Mouse (Mus musculus) MN1 (cell line): ENCODE data around the gene Whrn.

Experiments used
- DNase-seq: peaks from one replicate; pipeline ENCODE4 v3.0.0-alpha.2; 2016; ENCODE audit warnings: low spot score

The Whrn gene

GRCm38 (mm10) chr4:63382676-63383369, 113.0 kb downstream of the Whrn start:
- no peak for DNase-seq

- DNase-seq: no peak
Measured at GRCm38 (mm10) chr4:63377483-63377882, 118.3 kb downstream of the Whrn start.

GRCm38 (mm10) chr4:63375367-63375766, 120.4 kb downstream of the Whrn start:
- no peak for DNase-seq

- no peak for DNase-seq
Measured at GRCm38 (mm10) chr4:63374331-63374730, 121.5 kb downstream of the Whrn start.

- DNase-seq: no peak
Measured at GRCm38 (mm10) chr4:63373404-63373803, 122.4 kb downstream of the Whrn start.

GRCm38 (mm10) chr4:63371890-63372289, 123.9 kb downstream of the Whrn start:
- DNase-seq: peak; percentile 9

- DNase-seq: no peak
Measured at GRCm38 (mm10) chr4:63370897-63371296, 124.9 kb downstream of the Whrn start.

- peak; percentile 68 for DNase-seq
Measured at GRCm38 (mm10) chr4:63368577-63368976, 127.2 kb downstream of the Whrn start.
